Mouse (Mus musculus): Measurements from ENCODE around the gene Tenm2.

Tenm2 gene

DNA sequence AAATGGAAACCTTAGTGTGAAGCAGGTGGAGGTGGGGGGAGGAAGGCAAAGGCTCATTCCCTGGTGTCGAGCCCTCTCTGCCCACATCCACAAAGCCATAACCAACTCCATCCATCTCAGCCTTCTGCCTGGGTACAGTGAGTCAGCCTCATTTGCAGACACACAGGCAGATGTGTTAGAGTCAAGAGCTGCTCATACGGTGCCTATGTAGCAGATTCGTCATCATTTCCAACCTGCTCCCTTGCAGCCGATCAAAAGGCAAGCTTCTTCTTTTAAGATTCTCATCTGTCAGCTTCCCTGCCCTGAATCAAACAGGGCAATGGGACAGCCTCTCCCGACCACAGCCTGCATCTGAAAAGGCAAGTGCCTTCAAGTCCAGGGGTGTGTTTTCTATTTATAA, 979.0 kb downstream of the Tenm2 start:
- DNase-seq: no peak

DNA sequence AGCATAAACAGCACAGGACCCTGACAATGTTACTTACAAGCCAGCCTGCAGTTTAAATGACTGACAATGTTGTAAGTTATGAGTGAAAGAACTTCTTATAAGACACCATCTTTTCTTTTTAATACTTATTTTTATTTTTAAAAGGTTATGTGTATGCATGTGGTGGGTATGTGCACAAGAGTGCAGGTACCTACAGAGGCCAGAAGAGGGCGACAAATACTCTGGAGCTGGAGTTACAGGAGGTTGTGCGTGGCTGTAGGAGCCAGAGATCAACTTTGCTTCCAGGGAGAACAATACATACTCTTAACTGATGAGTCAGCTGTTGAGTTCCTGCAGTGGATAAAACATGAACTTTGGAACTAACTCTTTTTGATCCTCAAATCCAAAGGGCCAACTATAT, 981.7 kb downstream of the Tenm2 start:
- no peak for DNase-seq

DNA sequence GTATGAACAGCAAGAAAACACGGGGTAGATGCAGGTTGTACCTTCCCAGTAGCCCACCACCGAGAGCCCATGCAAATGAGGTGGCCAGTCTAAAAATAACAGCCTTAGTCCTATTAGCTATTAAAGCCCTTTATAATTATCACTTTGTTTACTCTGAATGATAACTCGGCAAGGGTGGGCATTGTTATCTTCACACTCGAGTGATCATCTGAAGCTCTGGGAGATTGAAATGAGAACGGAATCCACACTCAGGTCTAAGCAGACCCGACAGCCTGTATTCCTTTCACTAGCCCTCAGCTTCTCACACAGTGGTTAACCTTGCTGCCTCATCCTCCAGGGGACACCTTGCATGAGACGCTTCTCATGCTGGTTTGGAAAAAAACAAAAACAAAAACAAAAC, 985.7 kb downstream of the Tenm2 start:
- no peak for DNase-seq

DNA sequence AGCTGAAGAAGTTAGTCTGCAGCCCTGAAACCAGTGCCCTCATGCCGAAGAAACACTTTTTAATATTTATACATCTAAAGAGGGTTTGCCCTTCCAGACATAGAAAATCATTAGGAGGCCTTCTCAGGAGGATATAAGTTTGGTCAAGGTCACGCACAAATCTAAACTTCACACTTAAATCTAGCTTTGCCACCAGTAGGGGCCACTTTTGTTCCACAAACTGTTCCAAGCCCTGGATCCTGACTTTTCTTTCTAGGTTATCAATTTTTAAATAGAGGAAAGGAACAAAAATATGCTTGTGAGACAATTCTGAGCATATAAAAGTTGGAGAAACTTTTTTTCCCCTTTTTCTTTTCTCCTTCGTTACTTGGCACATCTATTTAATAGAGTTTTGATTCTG, 989.6 kb downstream of the Tenm2 start:
- peak in 1 of 2 experiments; percentile 8 for DNase-seq

DNA sequence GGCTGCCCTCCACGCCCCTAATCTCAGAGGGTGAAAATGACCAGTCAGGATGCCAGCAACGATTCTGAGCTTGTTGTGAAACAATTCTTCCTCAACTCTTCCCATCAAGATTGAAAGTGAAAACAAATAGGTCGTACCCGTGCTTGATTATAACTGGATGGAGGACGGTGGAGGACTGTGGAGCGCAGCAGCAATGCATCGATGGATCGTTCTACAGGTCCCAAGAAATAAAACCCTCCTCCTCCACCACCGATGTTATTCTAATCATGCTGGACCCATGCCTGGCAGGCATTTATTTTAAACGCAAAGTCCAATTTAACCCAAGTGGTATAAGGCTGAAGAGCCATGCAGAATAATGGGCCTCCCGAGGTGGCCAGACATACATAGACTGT, 991.3 kb downstream of the Tenm2 start:
- no peak for DNase-seq

DNA sequence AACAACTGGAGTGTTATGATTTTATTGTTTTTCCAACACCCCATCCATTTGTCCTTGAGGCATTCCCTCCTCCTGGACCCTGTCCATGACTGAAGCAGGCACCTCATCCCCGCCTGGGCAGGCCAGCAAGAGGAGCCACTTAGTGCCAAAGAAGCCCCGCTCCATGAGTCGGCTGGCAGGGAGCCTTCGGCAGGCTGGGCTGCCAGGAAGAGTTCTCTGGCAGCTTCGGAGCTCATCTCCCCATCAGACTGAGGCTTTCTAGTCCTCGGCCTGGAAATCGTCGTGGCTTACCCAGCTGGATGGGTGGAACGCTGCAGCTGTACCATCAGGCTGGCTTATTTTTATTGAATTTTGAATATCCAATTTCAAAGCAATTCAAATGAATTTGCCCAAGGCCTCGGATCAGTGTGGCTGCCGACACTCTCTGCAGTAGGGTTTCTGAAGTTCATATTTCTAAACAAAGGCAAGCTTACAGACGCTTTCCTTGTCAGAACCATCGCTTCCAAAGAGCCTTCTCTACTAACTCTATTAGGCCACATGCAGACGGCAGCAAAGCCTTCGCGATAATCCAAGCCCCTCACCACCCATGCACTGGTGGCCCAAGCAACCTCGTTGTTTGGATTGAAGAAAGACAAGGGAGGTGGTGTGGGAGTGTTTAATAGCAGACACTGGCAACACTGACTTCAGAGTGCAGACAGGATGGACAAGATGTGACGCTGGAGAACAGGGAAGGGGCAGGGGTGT, 991.8 kb downstream of the Tenm2 start:
- no peak for DNase-seq

DNA sequence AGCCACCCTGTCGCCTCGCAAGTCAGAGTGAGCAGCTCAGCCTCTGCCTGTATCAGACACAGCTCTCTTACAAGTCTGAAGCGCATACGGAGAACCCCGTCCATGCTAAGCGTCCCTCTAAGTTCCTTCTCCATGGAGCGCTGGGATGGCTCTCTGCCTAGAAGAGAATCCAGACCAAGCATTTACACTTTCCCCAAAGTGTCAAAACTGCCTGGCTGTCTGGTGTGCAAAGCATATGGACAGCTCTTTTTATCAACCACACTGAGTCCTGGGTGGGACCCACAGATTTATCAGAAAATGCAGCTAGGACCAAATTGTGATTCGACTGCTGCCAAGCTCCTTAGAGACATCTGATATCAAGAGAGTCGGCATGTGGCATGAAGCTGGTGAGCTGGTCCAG, 996.9 kb downstream of the Tenm2 start:
- no peak for DNase-seq

DNA sequence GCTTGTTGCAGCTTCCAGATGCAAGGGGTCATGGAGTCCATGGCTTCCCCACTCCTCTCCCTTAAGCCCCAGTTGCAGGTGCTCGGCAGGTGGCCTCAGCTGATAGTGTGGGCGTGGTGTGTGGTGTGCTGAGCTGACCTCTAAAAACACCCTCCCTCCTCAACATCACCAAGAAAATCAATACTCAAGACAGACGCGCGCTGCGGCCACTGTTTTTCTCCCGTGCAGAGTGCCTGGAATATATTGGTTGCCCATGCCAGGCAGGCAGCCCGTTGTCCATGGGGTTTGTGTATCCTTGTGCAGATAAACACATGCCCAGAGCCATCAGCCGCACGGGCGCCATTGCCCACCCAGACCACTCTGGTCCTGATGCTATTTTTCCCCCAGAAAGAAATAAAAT, 1007.1 kb downstream of the Tenm2 start:
- no peak for DNase-seq

DNA sequence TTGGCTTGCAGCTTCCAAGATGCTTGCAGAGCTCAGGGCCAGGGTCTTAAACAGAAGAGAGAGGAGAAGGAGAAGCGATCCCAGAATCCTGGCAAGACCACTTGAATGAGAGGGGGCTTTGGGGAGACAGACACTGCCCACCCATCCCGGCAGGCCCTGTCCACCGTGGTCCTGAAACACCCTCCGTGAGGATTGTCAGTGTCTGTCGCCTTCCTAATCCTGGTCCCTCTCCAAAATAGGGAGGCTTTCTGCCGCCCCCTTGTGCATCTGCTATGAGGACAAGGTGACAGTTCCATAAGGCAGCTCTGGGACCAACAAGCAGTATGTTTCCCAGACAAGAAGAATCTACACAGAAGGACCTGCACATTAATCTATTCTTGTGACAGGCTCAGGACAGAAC, 1007.6 kb downstream of the Tenm2 start:
- no peak for DNase-seq

DNA sequence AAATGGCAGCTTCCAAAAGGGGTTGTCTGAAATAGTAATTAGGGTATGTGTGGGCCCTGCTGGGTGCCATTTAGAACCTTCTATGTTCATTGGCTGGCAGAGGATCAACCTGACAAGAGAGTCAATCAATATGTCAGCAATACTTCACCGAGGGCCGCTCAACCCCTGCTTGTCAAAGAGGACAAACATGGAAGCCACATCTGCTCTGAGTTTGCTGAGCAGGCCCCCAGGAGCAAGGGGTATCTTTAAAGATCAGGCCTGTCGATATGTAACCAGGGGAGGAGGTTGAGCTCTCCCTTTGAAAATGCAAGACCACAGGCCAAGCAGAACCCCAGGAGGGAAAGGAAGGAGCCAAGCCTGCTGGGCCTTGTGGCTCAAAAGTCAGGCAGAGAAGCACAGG, 1009.7 kb downstream of the Tenm2 start:
- no peak for DNase-seq

DNA sequence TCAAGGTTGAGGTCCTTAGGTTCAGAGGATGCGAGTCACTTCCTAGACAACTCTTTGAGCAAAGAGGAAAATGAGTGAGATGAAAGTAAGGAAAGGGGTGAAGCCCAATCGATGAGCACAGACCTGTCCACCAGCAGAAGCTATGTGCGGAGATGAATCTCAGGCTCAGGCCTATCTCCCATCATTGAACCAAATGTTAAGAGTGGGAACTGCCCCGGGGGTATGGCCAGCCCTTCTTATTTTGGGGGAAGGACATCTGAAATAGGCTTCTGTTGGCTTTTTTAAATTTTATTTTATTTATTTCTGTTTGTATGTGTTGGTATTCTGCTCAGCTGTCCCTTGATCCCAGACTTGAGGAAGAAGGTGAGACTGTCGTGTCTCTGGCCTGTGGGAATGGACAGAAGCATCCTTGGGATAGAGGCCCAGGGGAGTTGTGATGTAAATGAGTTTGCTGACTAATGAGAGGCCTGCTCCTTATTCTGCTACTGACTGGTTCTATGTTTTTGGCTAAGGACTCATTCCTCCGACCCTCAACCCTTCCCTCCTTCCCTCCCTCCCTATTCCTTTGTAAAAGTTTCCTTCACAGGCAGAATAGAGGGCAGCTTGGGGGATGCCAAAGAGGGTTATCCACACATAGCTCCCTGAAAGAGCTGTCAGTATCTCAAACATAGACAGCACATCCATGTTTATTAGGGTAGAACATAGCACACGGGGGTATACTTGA, 1011.9 kb downstream of the Tenm2 start:
- no peak for DNase-seq

DNA sequence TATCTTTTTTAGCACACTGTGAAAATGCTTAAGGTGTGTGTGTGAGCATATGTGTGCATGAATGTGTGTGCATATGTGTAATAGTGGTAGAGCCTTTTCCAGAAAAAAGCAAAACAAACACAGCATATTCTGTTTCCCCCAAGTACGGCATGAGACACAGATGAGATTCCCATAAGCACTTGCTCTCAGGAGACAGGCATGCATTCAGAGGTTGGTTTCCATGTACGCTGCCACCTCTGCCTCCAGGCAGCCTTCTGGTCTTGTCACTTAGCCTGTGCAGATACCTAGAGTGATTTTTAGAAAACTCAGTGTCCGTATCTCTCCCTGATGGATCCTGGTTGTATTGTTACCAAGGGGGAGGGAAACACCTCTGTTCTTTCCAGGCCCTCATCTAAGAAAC, 1013.7 kb downstream of the Tenm2 start:
- DNase-seq: no peak

DNA sequence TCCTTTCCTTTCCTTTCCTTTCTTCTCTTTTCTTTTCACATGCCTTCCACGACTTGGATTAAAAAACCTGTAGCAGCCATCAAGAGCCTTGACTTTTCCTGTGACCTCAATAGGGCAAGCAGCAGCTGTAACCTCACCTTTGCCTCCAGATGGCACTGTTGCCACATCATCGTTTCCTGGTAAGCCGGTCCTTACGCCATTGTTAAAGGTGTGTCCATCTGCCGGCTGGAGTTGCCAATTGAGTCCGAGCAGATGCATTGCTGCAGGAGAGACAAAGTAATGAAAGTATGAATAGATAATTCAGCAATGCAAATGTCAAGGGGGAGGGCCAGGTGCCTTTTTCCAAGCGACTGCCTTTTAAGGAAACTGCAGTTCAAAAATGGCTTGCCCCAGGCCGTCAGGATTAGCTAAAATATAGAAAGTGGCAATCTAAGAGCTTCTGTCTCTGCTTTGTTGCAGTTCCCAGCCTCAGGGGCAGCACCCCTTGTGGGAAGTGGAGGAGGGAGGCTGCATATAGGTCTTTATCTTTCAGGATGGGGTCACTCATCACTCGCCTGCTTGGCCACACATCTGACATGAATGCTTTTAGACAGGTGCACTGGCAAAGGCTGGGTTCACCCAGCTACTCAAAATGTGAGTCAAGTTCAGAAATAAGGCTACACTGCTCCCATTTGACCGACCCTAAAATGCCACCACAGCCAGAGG, 1014.3 kb downstream of the Tenm2 start:
- peak; percentile 77 to 86 for DNase-seq

DNA sequence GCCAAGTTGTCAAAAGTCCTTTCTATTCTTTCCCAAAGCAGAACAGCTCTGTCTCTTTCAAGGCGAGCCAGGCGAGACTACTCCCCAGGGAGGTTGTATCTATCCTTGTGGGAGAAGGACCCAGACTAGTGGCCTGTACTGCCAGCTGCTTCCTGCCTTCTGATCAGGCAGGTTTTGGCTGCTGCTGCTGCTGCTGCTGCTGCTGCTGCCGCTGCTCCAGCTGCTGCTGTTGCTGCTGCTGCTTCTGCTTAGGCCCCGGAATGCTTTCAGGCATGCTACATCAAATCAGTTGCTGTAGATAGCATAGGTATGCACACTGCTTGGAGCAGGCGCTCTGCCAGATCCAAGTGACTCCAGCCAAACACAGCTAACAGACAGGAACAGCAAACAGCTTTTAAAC, 1015.1 kb downstream of the Tenm2 start:
- DNase-seq: peak; percentile 13 to 36

DNA sequence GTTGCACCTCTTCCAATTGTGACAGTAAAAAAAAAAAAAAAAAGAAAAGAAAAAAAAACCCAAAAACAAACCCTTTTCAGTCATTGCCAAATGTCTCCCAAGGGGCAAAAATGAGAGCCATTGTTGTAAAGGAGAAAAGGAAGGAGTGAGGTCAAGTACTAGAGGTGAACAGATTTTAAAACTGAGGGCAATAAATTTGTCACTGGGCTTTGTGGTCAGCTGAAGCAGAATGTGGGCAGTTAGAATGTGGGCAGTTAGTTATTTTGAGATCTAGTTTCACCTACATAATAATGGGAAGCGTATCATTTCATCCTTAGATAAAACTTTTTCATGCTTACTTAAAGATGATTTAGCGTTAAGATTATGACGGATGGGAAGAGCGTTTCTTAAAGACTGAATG, 1016.2 kb downstream of the Tenm2 start:
- DNase-seq: no peak

DNA sequence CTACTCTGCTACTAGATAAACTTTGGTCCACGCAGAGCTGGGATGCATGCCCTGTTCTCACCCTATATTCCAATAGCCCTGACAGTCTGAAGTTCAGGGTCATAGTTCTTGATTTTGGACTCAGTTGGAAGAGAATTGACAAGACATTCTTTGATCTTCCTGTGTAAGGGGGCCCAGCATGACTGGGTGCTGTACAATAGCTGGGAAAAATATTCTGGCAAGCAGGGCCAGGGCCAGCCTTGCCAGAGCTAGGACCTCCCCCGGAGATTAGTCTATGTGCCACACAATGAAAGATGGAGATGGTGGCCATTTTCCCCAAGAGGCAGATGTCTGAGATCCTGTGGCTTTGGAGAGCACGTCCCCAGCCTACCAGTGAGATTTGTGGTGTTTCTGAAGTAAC, 1021.2 kb downstream of the Tenm2 start:
- DNase-seq: no peak

DNA sequence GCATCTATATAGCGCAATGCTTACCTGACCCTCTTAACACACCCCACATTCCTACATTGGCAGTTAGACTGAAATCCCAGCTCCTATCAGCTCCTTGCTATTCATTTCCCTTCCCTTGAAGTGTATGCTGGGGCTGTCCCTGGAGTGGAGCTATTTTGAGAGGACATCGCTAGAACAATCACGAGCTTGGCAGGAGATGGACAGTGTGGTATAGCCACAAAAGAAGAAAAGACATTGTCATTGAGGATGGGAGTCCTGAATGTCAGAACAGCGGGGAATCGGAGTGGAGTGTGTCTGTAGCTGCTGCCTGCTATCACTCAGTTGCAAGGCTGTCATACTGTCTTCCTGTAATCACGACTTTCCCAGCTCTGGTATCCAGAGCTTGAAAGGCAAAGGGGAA, 1031.4 kb downstream of the Tenm2 start:
- DNase-seq: no peak

DNA sequence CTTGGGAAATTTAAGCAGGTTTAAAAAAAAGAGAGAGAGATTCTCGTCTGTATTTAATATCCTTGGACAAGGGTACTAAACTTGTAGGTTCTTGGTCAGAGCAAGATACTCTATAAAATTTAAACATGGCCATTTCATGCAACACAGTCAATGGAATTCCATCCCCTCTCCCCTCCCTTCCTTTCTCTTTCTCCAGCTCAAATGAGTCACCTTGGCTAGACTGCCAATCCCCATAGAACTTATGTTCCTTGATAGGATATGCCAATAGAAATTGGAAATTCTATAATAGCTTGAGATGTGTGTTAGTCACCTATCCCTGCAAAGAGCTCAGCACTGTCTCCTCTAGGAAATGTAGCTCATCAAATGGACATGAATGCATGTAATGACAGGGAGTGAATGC, 1031.9 kb downstream of the Tenm2 start:
- DNase-seq: no peak

DNA sequence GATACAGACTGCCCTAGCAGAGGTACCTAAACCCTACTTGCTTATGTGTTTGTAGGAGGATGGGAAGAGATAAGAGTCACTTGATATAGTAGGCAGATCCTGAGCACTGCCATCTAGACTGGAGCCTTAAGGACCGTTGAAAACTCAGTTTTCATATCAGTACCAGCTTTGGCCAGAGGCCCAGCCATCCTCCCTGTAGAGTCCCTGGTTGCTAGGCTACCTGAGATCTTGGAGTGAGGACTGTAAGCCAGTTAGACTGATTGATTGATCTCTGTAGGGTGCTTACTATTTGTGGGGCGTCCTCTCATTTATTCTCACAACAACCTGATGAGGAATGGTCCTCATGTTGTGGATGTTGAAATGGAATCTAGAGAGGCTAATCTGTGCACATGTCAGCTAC, 1041.4 kb downstream of the Tenm2 start:
- no peak for DNase-seq

DNA sequence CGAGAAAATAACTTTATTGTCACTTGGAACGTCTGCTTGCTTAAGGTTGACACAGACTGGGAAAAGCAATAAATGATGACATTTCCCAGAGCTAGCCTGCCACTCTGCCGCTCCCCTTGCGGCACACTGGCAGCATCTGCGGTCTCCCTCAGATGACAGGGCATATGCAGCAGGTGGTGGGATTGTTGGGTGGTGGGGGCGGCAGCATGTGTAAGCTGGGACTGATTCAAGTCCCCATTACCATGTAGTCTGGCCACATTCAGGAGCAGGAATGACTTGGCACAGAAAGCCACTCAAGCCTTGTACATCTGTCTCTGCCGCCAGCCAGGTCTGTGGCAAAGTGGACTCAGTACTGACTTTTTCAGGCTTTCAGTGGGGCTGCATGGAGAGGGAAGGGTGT, 1059.7 kb downstream of the Tenm2 start:
- DNase-seq: no peak

DNA sequence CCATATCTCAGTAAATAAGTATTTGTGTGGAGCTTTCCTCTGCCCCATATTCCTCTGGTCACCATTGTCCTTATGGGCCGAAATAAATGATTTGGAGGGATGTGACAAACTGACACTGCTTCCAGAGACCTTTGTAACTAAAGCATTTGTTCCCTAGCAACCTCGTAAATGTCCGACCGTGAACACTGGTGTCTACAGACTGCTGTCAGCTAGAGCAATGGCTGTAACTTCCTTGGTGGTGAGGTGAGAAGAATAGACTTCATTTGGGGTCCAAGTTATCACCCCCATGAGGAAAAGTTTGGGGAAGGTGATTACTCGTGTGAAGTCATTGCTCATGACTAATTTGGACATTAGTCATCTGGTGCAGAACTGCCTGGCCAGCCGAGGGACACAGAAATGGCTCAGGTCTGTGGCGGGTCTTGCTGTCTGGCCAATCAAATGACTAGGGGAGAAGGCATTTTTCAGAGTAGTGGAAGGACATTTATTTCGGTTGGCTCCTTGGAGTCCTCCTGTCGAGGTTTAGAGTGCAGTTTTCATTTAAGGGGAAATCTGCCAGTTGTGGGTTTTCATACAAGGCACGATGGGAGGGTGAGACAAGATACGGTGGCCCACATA, 1062.6 kb downstream of the Tenm2 start:
- DNase-seq: no peak

DNA sequence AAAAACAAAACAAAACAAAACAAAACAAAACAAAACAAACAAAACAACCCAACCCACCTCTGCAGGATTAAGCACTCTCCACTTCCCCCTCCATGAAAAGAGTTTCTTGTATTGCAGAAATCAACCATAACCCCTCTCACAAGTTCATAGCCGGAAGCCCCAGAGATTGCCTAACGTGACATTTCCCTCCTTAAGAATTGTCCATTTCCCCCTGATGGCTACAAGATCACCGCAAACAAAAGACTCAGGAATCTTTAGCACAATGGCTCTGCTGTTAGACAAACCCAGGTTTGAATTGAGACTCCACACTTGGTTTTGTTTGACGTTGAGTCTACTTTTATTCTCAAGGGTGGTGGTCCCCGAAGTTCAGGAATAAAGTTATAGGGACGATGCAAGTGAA, 1063.2 kb downstream of the Tenm2 start:
- DNase-seq: no peak

DNA sequence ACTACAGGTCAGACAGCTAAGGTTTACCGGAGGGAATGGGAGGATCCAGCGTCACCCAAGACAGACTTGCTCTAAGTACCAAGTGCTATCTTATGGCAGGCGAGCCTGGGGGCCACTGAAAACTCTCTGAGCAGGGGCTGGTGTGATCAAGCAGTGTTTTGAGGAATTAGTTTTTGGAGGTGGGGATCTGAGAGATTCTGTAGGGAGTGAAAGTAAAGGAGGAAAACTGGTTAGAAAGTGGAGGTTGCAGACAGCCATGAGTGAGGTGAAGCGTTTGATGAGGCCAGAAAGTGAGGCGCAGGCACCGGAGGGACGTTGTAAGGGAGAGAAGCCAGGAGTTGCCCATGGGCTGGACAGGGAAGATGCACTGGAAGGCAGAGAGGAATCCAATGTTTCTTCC, 1063.8 kb downstream of the Tenm2 start:
- DNase-seq: no peak

DNA sequence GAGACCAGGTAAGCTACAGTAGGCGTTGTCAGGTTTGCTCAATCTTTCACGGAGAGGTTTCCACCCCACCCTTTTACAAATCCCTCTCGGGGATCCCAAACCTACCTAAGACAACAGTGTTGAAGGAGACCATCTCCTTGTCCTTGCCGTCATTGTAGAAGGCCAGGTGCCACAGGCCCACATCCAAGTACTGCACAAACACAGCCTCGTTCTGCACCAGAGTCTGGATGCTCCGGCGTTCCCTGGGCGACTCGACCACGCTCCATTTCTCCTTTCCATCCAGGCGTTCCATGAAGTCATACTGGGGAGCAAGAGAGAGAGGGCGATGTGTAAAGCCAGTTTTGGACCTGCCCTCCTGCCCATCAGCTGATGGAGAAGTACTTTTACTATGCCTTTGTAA, 1064.5 kb downstream of the Tenm2 start:
- DNase-seq: no peak
